Mouse (Mus musculus) left cerebral cortex, postnatal 10 days (tissue): ENCODE measurements around the gene Tssk6. TPM values are rescaled to one million over a fixed set of nuclear protein-coding genes. Genes with fewer than 3 reads are reported as not detected.

Experiments
- DNase-seq, 2 experiments: peaks; one replicate each; pipeline ENCODE4 v3.0.0; 2021 to 2022; ENCODE audit warnings: low spot score in 2 of 2, mixed read lengths in 1 of 2; ENCODE audit errors: extremely low spot score in 1 of 2
- intact Hi-C: fragments of 180-260 bp; cut with DNase I; formaldehyde crosslinking; loops from one replicate; pipeline ENCODE4 v1.15.1; 2025
- total RNA-seq, 2 experiments: library from RNA; stranded (reverse); gene quantifications; 2 replicates each; pipeline ENCODE4 v1.2.3; 2021

Gene Tssk6
- total RNA-seq = under 1 TPM; 0.26 to 0.53 TPM

DNA sequence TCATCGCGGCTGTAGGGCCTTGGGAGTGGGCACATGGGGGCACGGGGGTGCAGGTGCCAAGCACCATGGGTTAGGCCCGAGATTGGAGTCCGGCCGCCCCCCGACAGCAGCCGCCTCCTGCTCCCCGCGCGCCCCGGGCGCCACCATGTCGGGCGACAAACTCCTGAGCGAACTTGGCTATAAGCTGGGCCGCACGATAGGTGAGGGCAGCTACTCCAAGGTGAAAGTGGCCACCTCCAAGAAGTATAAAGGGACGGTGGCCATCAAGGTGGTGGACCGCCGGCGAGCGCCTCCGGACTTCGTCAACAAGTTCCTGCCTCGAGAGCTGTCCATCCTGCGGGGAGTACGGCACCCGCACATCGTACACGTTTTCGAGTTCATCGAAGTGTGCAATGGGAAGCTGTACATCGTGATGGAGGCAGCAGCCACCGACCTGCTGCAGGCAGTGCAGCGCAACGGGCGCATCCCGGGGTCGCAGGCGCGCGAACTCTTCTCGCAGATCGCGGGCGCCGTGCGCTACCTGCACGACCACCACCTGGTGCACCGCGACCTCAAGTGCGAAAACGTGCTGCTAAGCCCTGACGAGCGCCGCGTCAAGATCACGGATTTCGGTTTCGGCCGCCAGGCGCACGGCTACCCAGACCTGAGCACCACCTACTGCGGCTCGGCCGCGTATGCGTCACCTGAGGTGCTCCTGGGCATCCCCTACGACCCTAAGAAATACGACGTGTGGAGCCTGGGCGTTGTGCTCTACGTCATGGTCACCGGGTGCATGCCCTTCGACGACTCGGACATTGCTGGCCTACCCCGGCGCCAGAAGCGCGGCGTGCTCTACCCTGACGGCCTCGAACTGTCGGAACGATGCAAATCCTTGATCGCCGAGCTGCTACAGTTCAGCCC, at the start of gene Tssk6, which contains the start of the genes Ndufa13 and Yjefn3:
Tssk6 (plus strand) TSS at position 22 of the 900 bp plus-strand sequence.
Ndufa13 (minus strand) TSS at position 396 of the 900 bp plus-strand sequence.
Yjefn3 (minus strand) TSS at position 550 of the 900 bp plus-strand sequence.
- intact Hi-C loops = no loop called here
- DNase-seq = peak; percentile 37 to 61

DNA sequence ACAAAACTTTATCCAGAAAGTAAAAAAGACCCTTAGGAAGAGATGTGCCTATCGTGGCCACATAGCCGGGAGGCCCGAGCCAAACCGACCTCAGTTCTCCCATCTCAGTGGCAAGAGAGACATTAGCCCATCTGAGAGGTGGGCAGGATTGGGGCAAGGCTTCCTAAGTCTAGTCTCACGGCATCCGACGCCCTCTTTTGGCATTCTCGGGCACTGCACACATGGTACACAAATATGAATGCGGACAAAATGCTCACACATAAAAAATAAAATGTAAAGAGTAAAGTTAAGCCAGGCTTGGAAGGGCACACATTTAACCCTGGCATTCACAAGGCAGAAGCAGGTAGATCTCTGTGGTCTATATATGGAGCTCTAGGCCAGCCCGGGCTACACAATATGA, 48.1 kb upstream of the Tssk6 start:
- intact Hi-C loops = no loop called here
- DNase-seq = no peak

GRCm38 (mm10) chr8:69860807-69861206, 41.2 kb upstream of the Tssk6 start:
- DNase-seq = no peak
- intact Hi-C loops = no loop called here

- intact Hi-C loops = no loop called here
- no peak for DNase-seq
Measured at GRCm38 (mm10) chr8:69861251-69861650, 40.7 kb upstream of the Tssk6 start.

DNA sequence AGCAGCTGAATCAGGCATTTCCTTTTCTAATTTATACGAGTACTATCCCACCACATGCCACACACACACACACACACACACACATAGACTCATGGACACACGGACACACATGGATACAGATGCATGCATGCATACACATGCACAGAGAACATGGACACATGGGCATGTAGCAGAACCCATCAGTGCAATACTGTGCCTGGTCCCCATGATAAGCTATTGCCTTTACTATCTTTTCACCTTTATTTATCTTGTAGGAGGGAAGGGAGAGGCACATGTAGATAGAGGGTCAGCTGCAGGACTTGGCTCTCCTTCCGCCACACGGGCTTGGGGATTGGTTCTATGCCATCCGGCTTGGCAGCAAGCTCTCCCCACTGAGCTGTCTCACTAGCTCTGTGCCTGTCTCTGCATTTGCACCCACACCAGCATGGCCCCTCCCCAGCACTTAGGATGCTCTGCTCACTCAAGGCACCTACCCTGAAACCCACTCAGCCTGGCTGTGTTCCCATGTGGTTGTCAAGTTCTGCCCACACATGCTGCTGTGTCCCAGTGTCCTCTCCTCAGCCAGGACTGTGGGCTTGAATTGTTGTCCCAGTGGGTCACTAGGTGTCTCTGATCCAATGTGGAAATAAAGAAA, 38.5 kb upstream of the Tssk6 start:
- no peak for DNase-seq
- intact Hi-C loops = no loop called here

DNA sequence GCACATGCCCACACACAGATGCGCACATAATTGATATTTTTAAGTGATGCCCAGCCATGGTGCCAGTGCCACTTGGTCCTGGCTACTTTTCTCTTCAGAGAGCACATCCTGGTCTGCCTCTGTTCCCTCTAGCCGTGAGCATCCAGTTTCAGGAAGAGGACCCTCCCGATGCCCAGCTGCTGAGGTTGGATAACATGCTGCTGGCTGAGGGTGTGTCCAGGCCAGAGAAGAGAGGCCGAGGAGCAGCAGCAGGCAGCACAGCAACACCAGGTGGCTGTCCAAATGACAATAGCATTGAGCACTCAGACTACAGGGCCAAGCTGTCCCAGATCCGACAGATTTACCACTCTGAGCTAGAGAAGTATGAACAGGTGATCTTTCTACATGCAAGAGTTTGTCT, 37.8 kb upstream of the Tssk6 start:
- DNase-seq = no peak
- intact Hi-C loops = no loop called here

GRCm38 (mm10) chr8:69867696-69868326, 34.2 kb upstream of the Tssk6 start:
- DNase-seq = no peak
- intact Hi-C loops = no loop called here

DNA sequence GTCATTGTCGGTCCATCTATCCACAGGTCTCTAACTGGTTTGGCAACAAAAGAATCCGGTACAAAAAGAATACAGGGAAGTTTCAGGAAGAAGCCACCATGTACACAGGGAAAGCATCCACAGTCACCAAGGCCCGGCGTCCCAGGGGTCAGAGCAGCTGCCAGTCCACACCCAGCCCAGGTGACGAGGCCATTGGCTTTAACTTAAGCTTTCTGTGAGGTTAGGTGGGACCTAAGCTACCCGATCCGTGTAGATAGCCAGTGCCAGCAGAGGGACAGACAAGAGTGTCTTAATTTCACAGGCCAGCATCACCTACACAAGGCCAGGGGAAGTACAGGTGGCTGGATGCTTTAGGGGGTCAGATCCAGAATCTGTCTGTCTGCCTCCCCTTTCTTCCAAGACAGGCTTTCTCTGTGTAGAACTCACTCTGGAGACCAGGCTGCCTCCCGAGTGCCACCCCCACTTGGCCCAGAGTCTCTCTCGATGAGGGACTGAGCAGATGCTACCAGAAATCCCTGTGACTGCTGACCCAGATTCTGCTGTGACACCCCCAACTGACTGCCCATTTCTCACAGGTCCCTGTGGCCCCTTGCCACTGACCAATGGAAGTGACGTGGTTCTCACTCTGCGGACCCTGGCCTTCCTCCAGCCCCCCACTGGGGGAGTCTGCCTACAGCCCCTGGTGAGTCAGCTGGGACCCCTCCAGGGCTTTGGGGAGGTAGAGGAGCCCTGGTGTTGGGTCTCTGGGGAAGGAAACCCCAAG, 31.8 kb upstream of the Tssk6 start:
- no peak for DNase-seq
- intact Hi-C loops = no loop called here

- intact Hi-C loops = no loop called here
- no peak for DNase-seq
Measured at GRCm38 (mm10) chr8:69870907-69871306, 31.1 kb upstream of the Tssk6 start.

- DNase-seq = peak; percentile 45 to 50
- intact Hi-C loops = no loop called here
Measured at GRCm38 (mm10) chr8:69874155-69874554, 27.8 kb upstream of the Tssk6 start.

- no peak for DNase-seq
- intact Hi-C loops = no loop called here
Measured at GRCm38 (mm10) chr8:69874654-69875053, 27.3 kb upstream of the Tssk6 start.

DNA sequence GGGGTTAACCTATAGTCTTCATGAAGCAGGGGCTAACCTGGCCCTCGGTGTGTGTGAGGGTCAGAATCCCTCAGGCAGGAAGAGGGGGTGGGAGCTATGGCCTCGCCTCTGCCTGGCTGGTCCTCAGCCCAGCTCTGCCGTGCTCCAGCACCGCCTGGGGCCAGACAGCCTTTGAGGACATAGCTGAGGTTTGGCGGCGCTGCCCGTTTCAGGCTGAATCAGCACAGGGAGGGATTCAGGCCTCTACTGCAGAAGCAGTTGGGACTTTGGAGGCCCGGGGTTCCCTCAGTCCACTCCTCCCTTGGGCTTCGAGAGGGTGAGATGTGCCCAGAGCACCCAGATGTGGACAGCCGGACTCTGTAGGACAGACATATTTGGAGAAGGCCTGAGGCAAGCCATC, 25.9 kb upstream of the Tssk6 start:
- peak in 1 of 2 experiments; percentile 43 for DNase-seq
- intact Hi-C loops = no loop called here

- intact Hi-C loops = no loop called here
- no peak for DNase-seq
Measured at GRCm38 (mm10) chr8:69876967-69877366, 25.0 kb upstream of the Tssk6 start.

GRCm38 (mm10) chr8:69877396-69877795, 24.6 kb upstream of the Tssk6 start:
- DNase-seq = no peak
- intact Hi-C loops = no loop called here

DNA sequence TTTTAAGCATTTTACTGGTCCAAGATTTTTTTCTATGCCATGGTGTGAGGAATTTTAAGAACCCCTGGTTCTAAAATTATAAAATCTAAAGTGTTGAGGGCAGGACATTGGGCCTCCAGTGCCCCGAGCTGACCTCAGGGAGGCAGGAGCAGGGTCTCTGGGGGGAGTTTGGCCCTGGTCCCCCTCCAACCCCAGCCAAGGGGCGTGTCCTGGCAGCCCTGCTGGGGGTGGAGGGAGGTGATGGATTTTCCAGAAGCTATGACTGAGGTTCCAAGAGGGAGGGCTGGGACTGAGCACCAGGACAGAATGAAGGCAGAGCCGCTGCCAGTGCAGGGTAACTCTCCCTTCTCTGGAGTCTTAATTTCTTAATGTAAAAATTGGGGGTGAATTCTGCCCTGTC, 24.0 kb upstream of the Tssk6 start:
- DNase-seq = no peak
- intact Hi-C loops = no loop called here

- DNase-seq = no peak
- intact Hi-C loops = no loop called here
Measured at GRCm38 (mm10) chr8:69879678-69880077, 22.3 kb upstream of the Tssk6 start.

GRCm38 (mm10) chr8:69880841-69881240, 21.1 kb upstream of the Tssk6 start:
- no peak for DNase-seq
- intact Hi-C loops = no loop called here

- DNase-seq = peak in 1 of 2 experiments; percentile 55
- intact Hi-C loops = no loop called here
Measured at GRCm38 (mm10) chr8:69881261-69881865, 20.6 kb upstream of the Tssk6 start.
